Mouse (Mus musculus): ENCODE data around the gene Lhpp. TPM values are rescaled to one million over a fixed set of nuclear protein-coding genes. Genes with fewer than 3 reads are reported as not detected.
A peak's percentile ranks its signal among the peaks of the same experiment; 100 is the strongest.

Lhpp gene
- polyA plus RNA-seq, 2 experiments = 5.6 to 6.0 TPM

- DNase-seq (ENCODE audit: low read depth in 3 of 3, low spot score in 3 of 3) (no peak), ATAC-seq (ENCODE audit: insufficient read depth) (no peak)
- Histone ChIP-seq H3K4me2 (ENCODE audit: low read depth) (no peak overlapping the region), H3K27me3 (ENCODE audit: control insufficient read depth, insufficient read depth, low read length) (no peaks in the 10 kb centered on the region), H3K9ac (replicated peaks) (no peak overlapping the region), H3K4me1 (replicated peaks; ENCODE audit: control insufficient read depth in 2 of 2, insufficient read depth in 2 of 2, low read length in 1 of 2) (peaks cover 0 to 8% of the 10 kb centered on the region in 2 experiments; a peak in 2 of 4 replicates), H3K4me3 (ENCODE audit: insufficient read depth in 1 of 2, low read depth in 2 of 2, low read length in 2 of 2) (no peak overlapping the region), H3K9me3 (ENCODE audit: control insufficient read depth, low read length) (no peaks in the 10 kb centered on the region), H3K27ac (no peak overlapping the region), H3K36me3 (replicated peaks; ENCODE audit: control insufficient read depth, insufficient read depth, low read depth) (no peaks in the 10 kb centered on the region)
- WGBS (ENCODE audit: insufficient replicate concordance) = 57% methylated on average over 2 of the region's 2 CpGs
- TF ChIP-seq CTCF (IDR thresholded peaks at IDR 0.05; ENCODE audit: low read depth) (no peak), EP300 (IDR thresholded peaks at IDR 0.05; ENCODE audit: low read depth) (no peak)
Observed at GRCm38 (mm10) chr7:132675922-132676321, 65.5 kb downstream of the Lhpp start.

GRCm38 (mm10) chr7:132679117-132679516 is 68.7 kb downstream of the Lhpp start:
- Histone ChIP-seq H3K9me3 (ENCODE audit: control insufficient read depth, low read length) (no peaks in the 10 kb centered on the region), H3K4me3 (ENCODE audit: insufficient read depth in 1 of 2, low read depth in 2 of 2, low read length in 2 of 2) (no peak overlapping the region), H3K27me3 (ENCODE audit: control insufficient read depth, insufficient read depth, low read length) (no peaks in the 10 kb centered on the region), H3K4me2 (ENCODE audit: low read depth) (no peak overlapping the region), H3K36me3 (replicated peaks; ENCODE audit: control insufficient read depth, insufficient read depth, low read depth) (no peaks in the 10 kb centered on the region), H3K4me1 (replicated peaks; ENCODE audit: control insufficient read depth in 2 of 2, insufficient read depth in 2 of 2, low read length in 1 of 2) (peaks cover 0 to 5% of the 10 kb centered on the region in 2 experiments; a peak in 2 of 4 replicates), H3K27ac (no peak overlapping the region), H3K9ac (replicated peaks) (no peak overlapping the region)
- 38% methylated on average over 4 of the region's 4 CpGs for WGBS (ENCODE audit: insufficient replicate concordance)
- ATAC-seq (ENCODE audit: insufficient read depth) (no peak), DNase-seq (ENCODE audit: low read depth in 3 of 3, low spot score in 3 of 3) (no peak)
- TF ChIP-seq CTCF (IDR thresholded peaks at IDR 0.05; ENCODE audit: low read depth) (no peak), EP300 (IDR thresholded peaks at IDR 0.05; ENCODE audit: low read depth) (no peak)

GRCm38 (mm10) chr7:132679549-132679948 is 69.1 kb downstream of the Lhpp start:
- TF ChIP-seq EP300 (IDR thresholded peaks at IDR 0.05; ENCODE audit: low read depth) = no peak
- no peak for TF ChIP-seq CTCF (IDR thresholded peaks at IDR 0.05; ENCODE audit: low read depth)
- Histone ChIP-seq H3K4me1 (replicated peaks; ENCODE audit: control insufficient read depth in 2 of 2, insufficient read depth in 2 of 2, low read length in 1 of 2) (peaks cover 0 to 5% of the 10 kb centered on the region in 2 experiments; a peak in 2 of 4 replicates), H3K9me3 (ENCODE audit: control insufficient read depth, low read length) (no peaks in the 10 kb centered on the region), H3K27me3 (ENCODE audit: control insufficient read depth, insufficient read depth, low read length) (no peaks in the 10 kb centered on the region), H3K27ac (no peak overlapping the region), H3K4me2 (ENCODE audit: low read depth) (no peak overlapping the region), H3K9ac (replicated peaks) (no peak overlapping the region), H3K4me3 (ENCODE audit: insufficient read depth in 1 of 2, low read depth in 2 of 2, low read length in 2 of 2) (no peak overlapping the region), H3K36me3 (replicated peaks; ENCODE audit: control insufficient read depth, insufficient read depth, low read depth) (no peaks in the 10 kb centered on the region)
- WGBS (ENCODE audit: insufficient replicate concordance) = 27% methylated on average over 6 of the region's 6 CpGs
- ATAC-seq (ENCODE audit: insufficient read depth) (0 out of 2 replicates have a peak, but pooled peaks have one; percentile 12), DNase-seq (ENCODE audit: low read depth in 3 of 3, low spot score in 3 of 3) (no peak)

- ATAC-seq (ENCODE audit: insufficient read depth) (no peak), DNase-seq (ENCODE audit: low read depth in 3 of 3, low spot score in 3 of 3) (no peak)
- 76% methylated on average over 11 of the region's 11 CpGs for WGBS (ENCODE audit: insufficient replicate concordance)
- no peak overlapping the region for H3K4me2 ChIP-seq (ENCODE audit: low read depth)
- H3K36me3 ChIP-seq (replicated peaks; ENCODE audit: control insufficient read depth, insufficient read depth, low read depth) = no peaks in the 10 kb centered on the region
- no peak overlapping the region for H3K9ac ChIP-seq (replicated peaks)
- TF ChIP-seq EP300 (IDR thresholded peaks at IDR 0.05; ENCODE audit: low read depth) (no peak), CTCF (IDR thresholded peaks at IDR 0.05; ENCODE audit: low read depth) (no peak)
- H3K27me3 ChIP-seq (ENCODE audit: control insufficient read depth, insufficient read depth, low read length) = no peaks in the 10 kb centered on the region
- peaks cover 0 to 5% of the 10 kb centered on the region in 2 experiments; a peak in 2 of 4 replicates for H3K4me1 ChIP-seq (replicated peaks; ENCODE audit: control insufficient read depth in 2 of 2, insufficient read depth in 2 of 2, low read length in 1 of 2)
- H3K27ac ChIP-seq = no peak overlapping the region
- no peak overlapping the region for H3K4me3 ChIP-seq (ENCODE audit: insufficient read depth in 1 of 2, low read depth in 2 of 2, low read length in 2 of 2)
- no peaks in the 10 kb centered on the region for H3K9me3 ChIP-seq (ENCODE audit: control insufficient read depth, low read length)
Observed at GRCm38 (mm10) chr7:132681296-132681695, 70.9 kb downstream of the Lhpp start.

DNA sequence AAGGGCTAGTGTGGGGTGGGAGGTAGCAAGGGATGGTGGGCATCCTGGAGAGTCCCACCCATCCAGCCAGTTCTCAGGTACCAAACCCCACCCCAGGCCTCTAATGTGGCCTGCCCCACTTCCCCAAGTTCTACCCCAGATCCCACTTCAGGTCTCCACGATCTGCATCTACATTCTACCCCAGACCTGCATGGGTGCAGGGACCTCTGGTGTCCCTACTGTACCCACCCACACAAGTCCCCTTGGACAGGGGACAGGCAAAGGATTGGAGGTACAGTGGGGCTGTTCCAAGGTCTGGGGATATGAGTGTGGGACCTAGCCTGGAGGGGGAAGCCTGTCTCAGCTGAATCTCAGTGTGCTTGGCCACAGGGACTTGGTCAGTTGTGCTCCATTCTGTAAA is 71.4 kb downstream of the Lhpp start:
- Histone ChIP-seq H3K9me3 (ENCODE audit: control insufficient read depth, low read length) (no peaks in the 10 kb centered on the region), H3K27ac (no peak overlapping the region), H3K9ac (replicated peaks) (no peak overlapping the region), H3K36me3 (replicated peaks; ENCODE audit: control insufficient read depth, insufficient read depth, low read depth) (no peaks in the 10 kb centered on the region), H3K4me3 (ENCODE audit: insufficient read depth in 1 of 2, low read depth in 2 of 2, low read length in 2 of 2) (no peak overlapping the region), H3K4me1 (replicated peaks; ENCODE audit: control insufficient read depth in 2 of 2, insufficient read depth in 2 of 2, low read length in 1 of 2) (peaks cover 0 to 9% of the 10 kb centered on the region in 2 experiments; a peak in 3 of 4 replicates), H3K4me2 (ENCODE audit: low read depth) (no peak overlapping the region), H3K27me3 (ENCODE audit: control insufficient read depth, insufficient read depth, low read length) (no peaks in the 10 kb centered on the region)
- DNase-seq (ENCODE audit: low read depth in 3 of 3, low spot score in 3 of 3) = no peak
- no peak for TF ChIP-seq EP300 (IDR thresholded peaks at IDR 0.05; ENCODE audit: low read depth)
- TF ChIP-seq CTCF (IDR thresholded peaks at IDR 0.05; ENCODE audit: low read depth) = no peak
- ATAC-seq (ENCODE audit: insufficient read depth) = no peak
- 79% methylated on average over 1 of the region's 1 CpGs for WGBS (ENCODE audit: insufficient replicate concordance)
